Mouse (Mus musculus) left cerebral cortex, adult 8-10 months (tissue): ENCODE results near the gene Sept3. TPM values are rescaled to one million over a fixed set of nuclear protein-coding genes. Genes with fewer than 3 reads are reported as not detected.
A peak's percentile ranks its signal among the peaks of the same experiment; 100 is the strongest.

ENCODE experiments used
- DNase-seq, 2 experiments: peaks; one replicate each; pipeline ENCODE4 v3.0.0; 2022; ENCODE audit warnings: low spot score in 2 of 2
- total RNA-seq, 4 experiments: library from RNA; stranded (reverse); gene quantifications; 2 replicates each; pipeline ENCODE4 v1.2.4; 2022

The Sept3 gene
- total RNA-seq, 4 experiments from 2014 or later: 491 to 572 (median 530) TPM

GRCm38 (mm10) chr15:82271201-82271600, 3.5 kb upstream of the Sept3 start:
- peak in 1 of 2 experiments; percentile 56 for DNase-seq

- DNase-seq: no peak
Measured at GRCm38 (mm10) chr15:82272295-82272694, 2.4 kb upstream of the Sept3 start.

- peak; percentile 71 to 72 for DNase-seq
Measured at GRCm38 (mm10) chr15:82274927-82275901, 521 bp downstream of the Sept3 start.

- DNase-seq: peak in 1 of 2 experiments; percentile 82
Measured at GRCm38 (mm10) chr15:82277591-82277990, 2.9 kb downstream of the Sept3 start.

- DNase-seq: no peak
Measured at GRCm38 (mm10) chr15:82280638-82281037, 5.9 kb downstream of the Sept3 start.

- DNase-seq: no peak
Measured at GRCm38 (mm10) chr15:82286157-82286556, 11.5 kb downstream of the Sept3 start.

- no peak for DNase-seq
Measured at GRCm38 (mm10) chr15:82290252-82290651, 15.6 kb downstream of the Sept3 start.

GRCm38 (mm10) chr15:82292851-82293250, 18.2 kb downstream of the Sept3 start:
- DNase-seq: no peak

GRCm38 (mm10) chr15:82293271-82293711, 18.6 kb downstream of the Sept3 start:
- DNase-seq: no peak

GRCm38 (mm10) chr15:82294059-82294458, 19.4 kb downstream of the Sept3 start:
- DNase-seq: no peak

GRCm38 (mm10) chr15:82298764-82299561, 24.3 kb downstream of the Sept3 start, which contains the start of gene Wbp2nl:
TSS of gene Wbp2nl (plus strand) at chr15:82298954.
- no peak for DNase-seq

- DNase-seq: no peak
Measured at GRCm38 (mm10) chr15:82307107-82307506, 32.4 kb downstream of the Sept3 start.

GRCm38 (mm10) chr15:82308416-82308815, 33.7 kb downstream of the Sept3 start:
- no peak for DNase-seq

- no peak for DNase-seq
Measured at GRCm38 (mm10) chr15:82317839-82318238, 43.1 kb downstream of the Sept3 start.

GRCm38 (mm10) chr15:82319613-82320012, 44.9 kb downstream of the Sept3 start:
- DNase-seq: no peak

GRCm38 (mm10) chr15:82322195-82322594, 47.5 kb downstream of the Sept3 start:
- DNase-seq: no peak

GRCm38 (mm10) chr15:82325382-82325781, 50.7 kb downstream of the Sept3 start:
- DNase-seq: no peak

GRCm38 (mm10) chr15:82335194-82335593, 60.5 kb downstream of the Sept3 start:
- DNase-seq: no peak

- DNase-seq: no peak
Measured at GRCm38 (mm10) chr15:82336629-82337028, 61.9 kb downstream of the Sept3 start.

GRCm38 (mm10) chr15:82337875-82338274, 63.2 kb downstream of the Sept3 start:
- no peak for DNase-seq

GRCm38 (mm10) chr15:82338593-82339112, 64.0 kb downstream of the Sept3 start, which contains the start of the genes Naga, Pheta2 and Smdt1:
TSS of gene Naga (minus strand) at chr15:82338925.
TSS of gene Pheta2 (plus strand) at chr15:82338942.
TSS of gene Smdt1 (plus strand) at chr15:82338959.
- peak; percentile 87 to 89 for DNase-seq
